Mouse (Mus musculus) limb, embryonic 15.5 days (tissue): ENCODE data around the gene Cask. TPM values are rescaled to one million over a fixed set of nuclear protein-coding genes. Genes with fewer than 3 reads are reported as not detected.

ENCODE experiments used
- ATAC-seq: fragments of 200-750 bp; cut with Nextera tagmentation; 2 replicates; pipeline ENCODE4 v1.8.0; 2017; ENCODE audit warnings: low read depth, moderate TSS enrichment; ENCODE audit not compliant: insufficient number of reproducible peaks, low FRiP score, low TSS enrichment
- H3K27ac ChIP-seq: fragments of 300-500 bp; sonication (generic); 2 replicates; pipeline ENCODE4 v1.5.1; 2015; ENCODE audit warnings: moderate library complexity, mild to moderate bottlenecking, inconsistent platforms
- H3K27me3 ChIP-seq: fragments of 300-500 bp; sonication (generic); 2 replicates; pipeline ENCODE4 v1.6.1; 2015; ENCODE audit warnings: inconsistent platforms
- H3K36me3 ChIP-seq: fragments of 300-500 bp; sonication (generic); 2 replicates; pipeline ENCODE4 v1.6.1; 2015; ENCODE audit warnings: inconsistent platforms
- H3K4me1 ChIP-seq: fragments of 300-500 bp; sonication (generic); 2 replicates; pipeline ENCODE4 v1.6.1; 2015; ENCODE audit warnings: inconsistent platforms
- H3K4me2 ChIP-seq: fragments of 300-500 bp; sonication (generic); 2 replicates; pipeline ENCODE4 v1.6.1; 2015; ENCODE audit warnings: mild to moderate bottlenecking, inconsistent platforms
- H3K4me3 ChIP-seq: fragments of 300-500 bp; sonication (generic); 2 replicates; pipeline ENCODE4 v1.5.1; 2015; ENCODE audit warnings: mild to moderate bottlenecking, inconsistent platforms
- H3K9ac ChIP-seq: fragments of 300-500 bp; sonication (generic); 2 replicates; pipeline ENCODE4 v1.6.1; 2015; ENCODE audit warnings: inconsistent platforms
- H3K9me3 ChIP-seq: fragments of 300-500 bp; sonication (generic); 2 replicates; pipeline ENCODE4 v1.6.1; 2016; ENCODE audit warnings: inconsistent platforms
- WGBS: fragments of 180-500 bp; shearing (Covaris S2); methylation state at CpG from one replicate; pipeline ENCODE4 v1.1.7; 2015; 5-methylcytosine and 5-hydroxymethylcytosine counted together
- polyA plus RNA-seq: library from polyadenylated mRNA; unstranded; fragments of >200 nt; fragmentation: Nextera tagmentation; extraction: Ambion mirVana; gene quantifications from 2 replicates; pipeline ENCODE4 v1.2.1, GENCODE M21; 2015

Cask gene
- polyA plus RNA-seq, 1 experiment from 2014 or later = 18.9 TPM

GRCm38 (mm10) chrX:13554504-13554903, 296.7 kb downstream of the Cask start:
- Histone ChIP-seq H3K4me3 (no peak overlapping the region), H3K27me3 (no peaks in the 10 kb centered on the region), H3K4me1 (no peaks in the 10 kb centered on the region), H3K9me3 (no peaks in the 10 kb centered on the region), H3K27ac (no peak overlapping the region), H3K36me3 (no peaks in the 10 kb centered on the region), H3K4me2 (no peak overlapping the region), H3K9ac (no peak overlapping the region)
- no peak for ATAC-seq
- WGBS = 85% methylated on average over 3 of the region's 3 CpGs

- WGBS = 65% methylated on average over 2 of the region's 2 CpGs
- no peak for ATAC-seq
- Histone ChIP-seq H3K27me3 (no peaks in the 10 kb centered on the region), H3K9ac (no peak overlapping the region), H3K4me1 (no peaks in the 10 kb centered on the region), H3K4me2 (no peak overlapping the region), H3K36me3 (no peaks in the 10 kb centered on the region), H3K9me3 (no peaks in the 10 kb centered on the region), H3K4me3 (no peak overlapping the region), H3K27ac (no peak overlapping the region)
Observed at GRCm38 (mm10) chrX:13552288-13552687, 298.9 kb downstream of the Cask start.

- 81% methylated on average over 4 of the region's 4 CpGs for WGBS
- no peaks in the 10 kb centered on the region for H3K27me3 ChIP-seq
- no peak overlapping the region for H3K4me3 ChIP-seq
- no peaks in the 10 kb centered on the region for H3K4me1 ChIP-seq
- H3K4me2 ChIP-seq = no peak overlapping the region
- no peak overlapping the region for H3K9ac ChIP-seq
- no peaks in the 10 kb centered on the region for H3K36me3 ChIP-seq
- no peaks in the 10 kb centered on the region for H3K9me3 ChIP-seq
- ATAC-seq = no peak
- no peak overlapping the region for H3K27ac ChIP-seq
Observed at GRCm38 (mm10) chrX:13551566-13551965, 299.6 kb downstream of the Cask start.

- WGBS = 78% methylated on average over 4 of the region's 4 CpGs
- H3K27ac ChIP-seq = no peak overlapping the region
- no peak overlapping the region for H3K9ac ChIP-seq
- H3K4me2 ChIP-seq = no peak overlapping the region
- ATAC-seq = no peak
- H3K9me3 ChIP-seq = no peaks in the 10 kb centered on the region
- H3K27me3 ChIP-seq = no peaks in the 10 kb centered on the region
- no peaks in the 10 kb centered on the region; the same call in 1 of the 2 replicates for H3K36me3 ChIP-seq
- H3K4me3 ChIP-seq = no peak overlapping the region
- H3K4me1 ChIP-seq = no peaks in the 10 kb centered on the region
Observed at GRCm38 (mm10) chrX:13549100-13549499, 302.1 kb downstream of the Cask start.

GRCm38 (mm10) chrX:13521288-13521687, 329.9 kb downstream of the Cask start:
- ATAC-seq = no peak
- Histone ChIP-seq H3K4me1 (no peaks in the 10 kb centered on the region), H3K27ac (no peak overlapping the region), H3K4me2 (no peak overlapping the region), H3K4me3 (no peak overlapping the region), H3K9ac (no peak overlapping the region), H3K27me3 (peaks cover 10% of the 10 kb centered on the region; the same call in 1 of the 2 replicates), H3K9me3 (no peaks in the 10 kb centered on the region), H3K36me3 (peaks cover 4% of the 10 kb centered on the region)
- WGBS = 72% methylated on average over 8 of the region's 8 CpGs

GRCm38 (mm10) chrX:13520566-13520965, 330.6 kb downstream of the Cask start:
- H3K4me3 ChIP-seq = no peak overlapping the region
- peaks cover 14% of the 10 kb centered on the region; the same call in 1 of the 2 replicates for H3K27me3 ChIP-seq
- H3K27ac ChIP-seq = no peak overlapping the region
- H3K36me3 ChIP-seq = peaks cover under 1% of the 10 kb centered on the region
- H3K9me3 ChIP-seq = no peaks in the 10 kb centered on the region
- no peak overlapping the region for H3K9ac ChIP-seq
- H3K4me2 ChIP-seq = no peak overlapping the region
- H3K4me1 ChIP-seq = no peaks in the 10 kb centered on the region
- WGBS = 83% methylated on average over 4 of the region's 4 CpGs
- ATAC-seq = no peak

- ATAC-seq = no peak
- Histone ChIP-seq H3K36me3 (no peaks in the 10 kb centered on the region; the same call in 1 of the 2 replicates), H3K9ac (no peak overlapping the region), H3K4me3 (no peak overlapping the region), H3K9me3 (no peaks in the 10 kb centered on the region), H3K4me2 (no peak overlapping the region), H3K27ac (no peak overlapping the region), H3K27me3 (peaks cover 15% of the 10 kb centered on the region; the same call in 1 of the 2 replicates), H3K4me1 (no peaks in the 10 kb centered on the region)
- whole genome bisulfite sequencing = 81% methylated on average over 5 of the region's 5 CpGs
Observed at GRCm38 (mm10) chrX:13519408-13519783, 331.8 kb downstream of the Cask start.

- Histone ChIP-seq H3K27me3 (peaks cover 12% of the 10 kb centered on the region; the same call in 1 of the 2 replicates), H3K27ac (no peak overlapping the region), H3K9me3 (no peaks in the 10 kb centered on the region), H3K9ac (no peak overlapping the region), H3K4me1 (no peaks in the 10 kb centered on the region), H3K36me3 (no peaks in the 10 kb centered on the region; the same call in 1 of the 2 replicates), H3K4me3 (no peak overlapping the region), H3K4me2 (no peak overlapping the region)
- no peak for ATAC-seq
- 85% methylated on average over 4 of the region's 4 CpGs for WGBS
Observed at GRCm38 (mm10) chrX:13518781-13519407, 332.3 kb downstream of the Cask start.

- ATAC-seq = no peak
- 72% methylated on average over 10 of the region's 10 CpGs for WGBS
- no peak overlapping the region for H3K27ac ChIP-seq
- H3K36me3 ChIP-seq = no peaks in the 10 kb centered on the region; the same call in 1 of the 2 replicates
- no peaks in the 10 kb centered on the region for H3K9me3 ChIP-seq
- H3K27me3 ChIP-seq = peaks cover 12% of the 10 kb centered on the region; the same call in 1 of the 2 replicates
- H3K4me2 ChIP-seq = no peak overlapping the region
- no peak overlapping the region for H3K4me3 ChIP-seq
- no peaks in the 10 kb centered on the region for H3K4me1 ChIP-seq
- no peak overlapping the region for H3K9ac ChIP-seq
Observed at GRCm38 (mm10) chrX:13518019-13518418, 333.1 kb downstream of the Cask start.

GRCm38 (mm10) chrX:13516451-13516850, 334.7 kb downstream of the Cask start:
- 93% methylated on average over 6 of the region's 6 CpGs for WGBS
- Histone ChIP-seq H3K4me2 (no peak overlapping the region), H3K27me3 (peaks cover 12% of the 10 kb centered on the region; the same call in 1 of the 2 replicates), H3K4me1 (no peaks in the 10 kb centered on the region), H3K9me3 (no peaks in the 10 kb centered on the region), H3K27ac (no peak overlapping the region), H3K36me3 (no peaks in the 10 kb centered on the region; the same call in 1 of the 2 replicates), H3K4me3 (no peak overlapping the region), H3K9ac (no peak overlapping the region)
- ATAC-seq = no peak

GRCm38 (mm10) chrX:13513864-13514263, 337.3 kb downstream of the Cask start:
- WGBS = 84% methylated on average over 5 of the region's 5 CpGs
- H3K27me3 ChIP-seq = peaks cover 5% of the 10 kb centered on the region; the same call in 1 of the 2 replicates
- no peak overlapping the region for H3K9ac ChIP-seq
- H3K9me3 ChIP-seq = no peaks in the 10 kb centered on the region
- no peaks in the 10 kb centered on the region for H3K4me1 ChIP-seq
- H3K27ac ChIP-seq = no peak overlapping the region
- H3K36me3 ChIP-seq = no peaks in the 10 kb centered on the region; the same call in 1 of the 2 replicates
- ATAC-seq = no peak
- no peak overlapping the region for H3K4me2 ChIP-seq
- H3K4me3 ChIP-seq = no peak overlapping the region

- no peaks in the 10 kb centered on the region for H3K9me3 ChIP-seq
- 45% methylated on average over 2 of the region's 2 CpGs for WGBS
- no peak overlapping the region for H3K27ac ChIP-seq
- H3K27me3 ChIP-seq = peaks cover 5% of the 10 kb centered on the region; the same call in 1 of the 2 replicates
- no peak overlapping the region for H3K4me3 ChIP-seq
- H3K9ac ChIP-seq = no peak overlapping the region
- ATAC-seq = no peak
- no peaks in the 10 kb centered on the region; the same call in 1 of the 2 replicates for H3K36me3 ChIP-seq
- no peak overlapping the region for H3K4me2 ChIP-seq
- no peaks in the 10 kb centered on the region for H3K4me1 ChIP-seq
Observed at GRCm38 (mm10) chrX:13513127-13513526, 338.0 kb downstream of the Cask start.
